Mouse (Mus musculus) thymus, postnatal 36 days (tissue): ENCODE results near the gene Ufc1.
A peak's percentile ranks its signal among the peaks of the same experiment; 100 is the strongest.
"Not testable (repeated sequence)": the region's sequence is repeated elsewhere in the genome, so short reads cannot be mapped to it uniquely, and the experiment has no call there.

Experiments
- DNase-seq, 2 experiments: peaks; one replicate each; pipeline ENCODE4 v3.0.0; 2022; ENCODE audit warnings: mixed read lengths in 2 of 2

The Ufc1 gene

GRCm38 (mm10) chr1:171246709-171247452, 47.9 kb downstream of the Ufc1 start:
- DNase-seq = peak; percentile 96

GRCm38 (mm10) chr1:171245353-171245752, 49.5 kb downstream of the Ufc1 start:
- DNase-seq = no peak

- not testable (repeated sequence) for DNase-seq
These were observed 52.9 kb downstream of the Ufc1 start for GRCm38 (mm10) chr1:171241952-171242351.

- DNase-seq = no peak
These were observed 53.9 kb downstream of the Ufc1 start for GRCm38 (mm10) chr1:171240911-171241310.

GRCm38 (mm10) chr1:171239992-171240744, 54.7 kb downstream of the Ufc1 start:
- no peak for DNase-seq
